Mouse (Mus musculus): Measurements from ENCODE around the gene H2-Ob.

The H2-Ob gene

DNA sequence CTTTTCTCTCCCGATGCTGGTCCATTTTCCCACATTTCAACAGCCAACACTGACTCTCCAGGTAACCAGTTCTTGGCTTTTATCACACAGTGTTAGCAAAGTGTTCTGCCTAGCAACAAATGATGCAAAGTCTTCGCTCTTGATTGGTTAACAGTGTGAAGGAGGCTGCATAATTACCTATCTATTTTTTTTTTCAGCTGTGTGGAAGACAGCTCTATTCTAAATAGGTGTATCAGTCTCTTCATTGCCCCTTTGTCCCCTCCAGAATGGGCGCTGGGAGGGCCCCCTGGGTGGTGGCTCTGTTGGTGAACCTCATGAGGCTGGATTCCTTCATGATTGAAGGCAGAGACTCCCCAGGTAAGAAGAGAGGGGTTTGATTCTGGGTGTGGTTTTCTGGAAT, at the start of gene H2-Ob:
TSS of gene H2-Ob (plus strand) at position 198 of the 400 bp plus-strand sequence.
- DNase-seq (ENCODE audit: low spot score): no peak

DNA sequence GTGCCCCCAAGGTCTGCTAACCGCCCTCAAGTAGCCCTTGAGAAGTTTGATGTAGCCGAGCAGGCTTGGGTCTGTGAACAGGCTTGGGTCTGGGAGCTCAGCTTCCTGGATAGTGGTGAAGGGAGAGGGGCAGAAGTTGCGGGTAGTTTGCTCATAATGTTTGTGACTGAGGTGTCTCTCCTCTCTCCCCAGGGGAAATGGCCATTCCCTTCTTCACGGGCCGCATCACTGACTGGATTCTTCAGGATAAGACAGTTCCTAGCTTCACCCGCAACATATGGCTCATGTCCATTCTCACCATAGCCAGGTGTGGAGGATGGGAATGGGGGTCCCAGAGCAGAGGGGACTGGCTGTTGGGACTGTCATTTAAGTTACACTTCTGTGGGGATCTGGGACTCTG, 49.7 kb upstream of the H2-Ob start:
- DNase-seq (ENCODE audit: low spot score): no peak

DNA sequence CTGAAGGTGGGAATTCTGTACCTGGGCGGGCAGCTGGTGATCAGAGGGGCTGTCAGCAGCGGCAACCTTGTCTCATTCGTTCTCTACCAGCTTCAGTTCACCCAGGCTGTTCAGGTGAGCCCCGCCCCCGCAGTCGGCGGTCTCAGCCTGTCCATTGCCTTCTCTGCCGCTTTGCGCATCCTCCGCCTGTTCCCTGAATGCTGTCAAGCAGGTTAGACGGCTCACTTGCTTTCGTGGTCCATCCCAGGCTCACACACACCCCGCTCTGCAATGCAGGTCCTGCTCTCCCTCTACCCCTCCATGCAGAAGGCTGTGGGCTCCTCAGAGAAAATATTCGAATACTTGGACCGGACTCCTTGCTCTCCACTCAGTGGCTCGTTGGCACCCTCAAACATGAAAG, 45.9 kb upstream of the H2-Ob start:
- DNase-seq (ENCODE audit: low spot score): no peak

DNA sequence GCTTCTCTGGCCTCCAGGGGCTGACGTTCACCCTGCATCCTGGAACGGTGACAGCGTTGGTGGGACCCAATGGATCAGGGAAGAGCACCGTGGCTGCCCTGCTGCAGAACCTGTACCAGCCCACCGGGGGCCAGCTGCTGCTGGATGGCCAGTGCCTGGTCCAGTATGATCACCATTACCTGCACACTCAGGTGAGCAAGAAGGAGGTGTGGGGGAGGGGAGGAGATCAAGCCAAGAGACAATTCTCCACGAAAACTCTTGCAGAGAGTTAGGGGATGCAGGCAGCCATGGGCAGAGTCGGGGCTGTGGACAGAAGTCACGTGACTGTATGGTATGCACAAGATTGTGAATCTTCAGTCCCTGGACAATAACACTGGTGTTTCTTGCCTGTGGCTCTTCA, 45.2 kb upstream of the H2-Ob start:
- DNase-seq (ENCODE audit: low spot score): no peak

DNA sequence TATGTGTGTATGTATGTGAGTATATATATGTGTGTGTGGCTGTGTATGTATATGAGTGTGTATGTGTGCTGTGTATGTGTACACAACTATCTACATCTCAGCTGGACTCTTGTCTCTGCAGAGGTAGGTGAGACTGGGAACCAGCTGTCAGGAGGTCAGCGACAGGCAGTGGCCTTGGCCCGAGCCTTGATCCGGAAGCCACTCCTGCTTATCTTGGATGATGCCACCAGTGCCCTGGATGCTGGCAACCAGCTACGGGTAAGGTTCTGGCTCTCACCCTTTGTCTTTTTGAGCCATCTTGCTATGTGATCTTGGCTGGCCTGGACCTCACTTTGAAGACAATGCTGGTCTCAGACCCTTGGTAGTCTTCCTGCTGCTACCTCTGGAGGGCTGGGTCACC, 44.0 kb upstream of the H2-Ob start:
- no peak for DNase-seq (ENCODE audit: low spot score)

DNA sequence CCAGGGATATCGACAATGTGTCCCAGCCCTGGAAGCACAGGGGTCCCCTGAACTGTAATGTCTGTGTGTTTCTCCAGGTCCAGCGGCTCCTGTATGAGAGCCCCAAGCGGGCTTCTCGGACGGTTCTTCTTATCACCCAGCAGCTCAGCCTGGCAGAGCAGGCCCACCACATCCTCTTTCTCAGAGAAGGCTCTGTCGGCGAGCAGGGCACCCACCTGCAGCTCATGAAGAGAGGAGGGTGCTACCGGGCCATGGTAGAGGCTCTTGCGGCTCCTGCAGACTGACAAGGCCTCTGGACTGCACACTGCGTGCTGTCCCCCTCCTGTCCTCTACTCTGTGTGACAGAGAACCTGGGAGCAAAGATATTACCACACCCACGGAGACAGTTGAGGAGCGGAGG, 42.2 kb upstream of the H2-Ob start:
- DNase-seq (ENCODE audit: low spot score): no peak

DNA sequence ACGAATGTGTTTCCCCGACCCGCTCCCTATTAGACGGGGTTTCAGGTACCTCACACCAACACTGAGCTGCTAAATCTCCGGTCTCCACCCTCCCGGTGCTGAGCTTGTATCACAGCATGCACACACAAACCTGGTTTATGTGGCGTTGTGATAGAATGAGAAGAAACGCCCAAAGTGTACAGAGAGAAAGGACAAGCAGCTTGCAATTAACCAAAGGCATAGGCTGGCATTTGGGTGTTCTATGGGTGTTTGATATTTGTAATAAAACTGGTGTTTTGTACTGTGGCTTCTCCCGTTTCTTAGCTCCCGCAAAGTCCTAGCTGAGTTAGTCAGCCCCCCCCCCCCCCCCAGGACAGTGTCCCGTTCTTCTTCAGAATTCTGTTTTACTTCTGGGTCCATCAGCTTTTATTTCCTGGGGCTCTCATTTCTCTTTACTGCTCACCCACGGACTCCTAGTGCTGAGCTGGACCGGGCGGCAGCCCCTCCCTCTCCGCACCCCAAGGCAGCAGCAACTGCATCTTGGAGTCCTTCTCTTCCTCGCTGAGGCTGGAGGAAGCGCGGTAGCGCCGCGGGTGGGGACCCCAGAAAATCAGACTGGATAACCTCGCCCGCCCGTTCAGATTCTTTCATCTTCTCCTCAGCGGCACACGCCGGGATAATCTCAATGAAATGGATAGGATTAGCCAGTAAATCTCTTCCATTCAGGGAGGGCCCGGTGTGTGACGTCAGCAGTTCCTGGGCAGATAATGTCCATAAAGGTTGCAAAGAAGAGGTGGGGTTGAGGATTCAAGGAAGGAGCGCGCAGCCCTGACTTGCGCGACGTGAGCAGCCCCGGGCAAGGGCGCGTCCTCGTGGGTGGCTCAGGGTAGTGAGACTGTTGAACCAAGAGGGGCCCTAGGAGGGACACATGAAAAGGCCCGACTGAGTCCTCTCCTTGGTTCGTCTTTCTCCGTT, 41.5 kb upstream of the H2-Ob start, which contains the start of gene Psmb8:
TSS of gene Psmb8 (plus strand) at position 781 of the 954 bp plus-strand sequence.
- peak; percentile 81 for DNase-seq (ENCODE audit: low spot score)

DNA sequence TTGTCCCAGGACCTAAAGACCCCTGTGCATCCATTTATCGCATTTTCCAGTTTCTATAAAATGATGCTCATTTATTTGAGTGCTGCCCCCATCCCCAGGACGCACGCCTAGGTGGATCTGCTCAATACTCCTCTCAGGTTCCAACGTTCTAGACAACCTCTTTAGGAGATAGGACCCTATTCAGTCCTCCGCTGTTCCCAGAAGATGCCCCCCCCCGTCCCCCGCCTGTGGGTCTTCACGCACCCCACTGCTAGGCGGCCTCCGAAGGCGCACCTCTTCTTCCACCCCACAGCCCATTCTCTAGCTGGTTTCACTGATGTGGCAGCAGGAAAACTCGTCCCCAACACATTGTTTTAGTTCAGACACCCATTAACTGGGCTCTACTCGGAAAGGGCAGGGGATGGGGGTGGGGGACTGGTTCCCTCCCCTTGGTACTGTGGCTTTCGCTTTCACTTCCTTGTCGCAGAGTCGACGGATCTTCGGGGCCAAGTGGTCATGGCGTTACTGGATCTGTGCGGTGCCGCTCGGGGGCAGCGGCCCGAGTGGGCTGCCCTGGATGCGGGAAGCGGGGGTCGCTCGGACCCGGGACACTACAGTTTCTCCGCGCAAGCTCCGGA, 40.7 kb upstream of the H2-Ob start:
- no peak for DNase-seq (ENCODE audit: low spot score)

DNA sequence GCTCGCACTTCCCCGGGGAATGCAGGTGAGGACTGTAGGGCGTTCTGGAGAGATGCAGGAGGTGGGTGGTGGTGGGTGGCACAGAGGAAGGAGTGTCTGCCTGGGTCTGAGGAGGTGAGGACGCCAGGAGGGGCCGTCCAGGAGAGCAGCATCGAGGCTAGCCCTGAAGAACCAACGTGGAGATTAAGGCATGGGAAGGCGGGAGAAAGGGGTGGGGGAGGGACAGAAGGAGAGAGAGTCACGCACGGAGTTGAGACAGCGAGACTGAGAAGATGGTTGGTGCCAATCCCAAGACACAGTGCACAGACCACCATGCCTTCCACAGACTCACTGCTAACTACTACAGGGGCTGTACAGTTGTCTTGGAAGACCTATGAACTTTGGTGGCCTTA, 40.2 kb upstream of the H2-Ob start:
- no peak for DNase-seq (ENCODE audit: low spot score)

DNA sequence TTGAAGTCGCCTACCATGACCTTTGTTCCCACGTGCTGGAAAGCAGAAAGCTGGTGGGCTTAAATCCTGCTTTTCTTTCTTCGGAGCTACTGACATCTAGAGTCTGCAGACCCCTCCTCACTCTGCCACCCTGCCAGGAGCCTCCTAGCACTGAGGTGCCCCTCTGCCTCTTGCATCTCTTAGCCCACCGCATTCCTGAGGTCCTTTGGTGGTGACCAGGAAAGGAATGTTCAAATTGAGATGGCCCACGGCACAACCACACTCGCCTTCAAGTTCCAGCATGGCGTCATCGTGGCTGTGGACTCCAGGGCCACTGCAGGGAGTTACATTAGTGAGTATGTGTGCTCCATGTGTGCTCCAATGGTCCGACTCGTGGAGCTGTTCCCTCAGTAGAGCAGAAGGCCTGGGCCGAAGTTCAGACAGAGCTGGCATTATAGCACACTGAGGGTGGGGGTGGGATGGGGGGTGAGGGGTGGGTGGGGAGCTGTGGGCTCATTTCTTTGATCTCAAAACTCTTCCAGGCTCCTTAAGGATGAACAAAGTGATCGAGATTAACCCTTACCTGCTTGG, 39.6 kb upstream of the H2-Ob start:
- DNase-seq (ENCODE audit: low spot score): no peak

DNA sequence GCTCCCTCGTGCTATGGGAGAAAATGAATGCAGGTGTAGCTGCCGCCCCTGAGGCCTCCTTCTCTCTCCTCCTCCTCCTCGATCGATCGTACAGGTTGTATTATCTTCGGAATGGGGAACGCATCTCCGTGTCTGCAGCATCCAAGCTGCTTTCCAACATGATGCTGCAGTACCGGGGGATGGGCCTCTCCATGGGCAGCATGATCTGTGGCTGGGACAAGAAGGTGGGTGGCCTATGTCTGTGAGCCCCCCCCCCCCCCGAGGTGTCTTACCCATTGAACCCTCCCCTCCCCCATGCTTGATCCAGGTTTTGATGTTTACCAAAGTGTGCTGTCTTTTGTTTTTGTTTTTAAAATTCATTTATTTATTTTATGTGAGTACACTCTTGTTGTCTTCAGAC, 38.7 kb upstream of the H2-Ob start:
- DNase-seq (ENCODE audit: low spot score): no peak

DNA sequence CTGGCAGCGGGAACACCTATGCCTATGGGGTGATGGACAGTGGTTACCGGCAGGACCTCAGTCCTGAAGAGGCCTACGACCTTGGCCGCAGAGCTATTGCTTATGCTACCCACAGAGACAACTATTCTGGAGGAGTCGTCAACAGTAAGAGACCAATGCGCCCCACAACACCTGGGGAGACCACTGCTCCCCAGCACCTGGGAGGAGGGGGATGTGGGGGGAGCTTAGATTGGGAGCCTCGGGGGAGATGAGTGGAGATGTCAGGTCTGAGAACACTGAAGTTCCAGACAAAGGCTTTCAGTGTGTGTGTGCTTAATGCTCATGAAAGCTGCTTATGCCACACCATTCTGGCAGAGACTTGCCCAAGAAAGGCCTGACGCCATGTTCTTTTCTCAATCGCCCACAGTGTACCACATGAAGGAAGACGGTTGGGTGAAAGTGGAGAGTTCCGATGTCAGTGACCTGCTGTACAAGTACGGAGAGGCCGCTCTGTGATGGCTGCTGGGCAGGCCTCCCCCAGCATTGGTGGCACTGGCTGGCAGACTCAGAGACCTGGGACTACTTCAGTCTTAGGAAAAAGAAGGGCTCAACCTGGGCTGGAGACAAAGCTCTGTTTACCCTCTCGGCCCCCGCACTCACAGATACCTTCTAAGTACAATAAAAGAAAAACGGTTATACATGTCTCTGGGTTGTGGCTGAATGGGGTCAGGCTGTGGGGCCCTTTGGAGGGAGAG, 37.8 kb upstream of the H2-Ob start:
- no peak for DNase-seq (ENCODE audit: low spot score)

DNA sequence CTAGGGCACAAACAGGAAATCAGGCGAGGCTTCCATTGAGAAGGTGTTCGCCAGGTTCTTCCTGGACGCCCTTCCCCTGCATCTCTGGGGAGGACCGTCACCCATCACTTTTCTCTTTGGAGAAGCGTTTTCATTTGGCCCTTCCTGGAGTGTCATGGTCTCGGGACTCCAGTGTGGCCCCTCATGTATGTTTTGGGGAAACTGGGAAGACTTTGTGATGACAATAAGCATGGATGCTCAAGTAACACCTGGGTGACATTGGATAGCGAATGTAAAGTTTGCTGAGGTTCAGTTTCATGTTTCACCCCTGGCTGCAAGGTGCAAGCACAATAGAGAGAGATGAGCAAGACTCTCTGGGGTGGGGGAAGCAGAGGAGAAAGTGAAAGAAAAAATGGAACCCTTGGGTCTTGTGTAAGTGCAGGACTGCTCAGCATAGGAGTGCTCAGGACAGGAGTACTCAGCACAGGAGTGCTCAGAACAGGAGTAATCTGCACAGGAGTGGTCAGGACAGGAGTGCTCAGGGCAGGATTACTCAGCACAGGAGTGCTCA, 37.1 kb upstream of the H2-Ob start:
- DNase-seq (ENCODE audit: low spot score): no peak

DNA sequence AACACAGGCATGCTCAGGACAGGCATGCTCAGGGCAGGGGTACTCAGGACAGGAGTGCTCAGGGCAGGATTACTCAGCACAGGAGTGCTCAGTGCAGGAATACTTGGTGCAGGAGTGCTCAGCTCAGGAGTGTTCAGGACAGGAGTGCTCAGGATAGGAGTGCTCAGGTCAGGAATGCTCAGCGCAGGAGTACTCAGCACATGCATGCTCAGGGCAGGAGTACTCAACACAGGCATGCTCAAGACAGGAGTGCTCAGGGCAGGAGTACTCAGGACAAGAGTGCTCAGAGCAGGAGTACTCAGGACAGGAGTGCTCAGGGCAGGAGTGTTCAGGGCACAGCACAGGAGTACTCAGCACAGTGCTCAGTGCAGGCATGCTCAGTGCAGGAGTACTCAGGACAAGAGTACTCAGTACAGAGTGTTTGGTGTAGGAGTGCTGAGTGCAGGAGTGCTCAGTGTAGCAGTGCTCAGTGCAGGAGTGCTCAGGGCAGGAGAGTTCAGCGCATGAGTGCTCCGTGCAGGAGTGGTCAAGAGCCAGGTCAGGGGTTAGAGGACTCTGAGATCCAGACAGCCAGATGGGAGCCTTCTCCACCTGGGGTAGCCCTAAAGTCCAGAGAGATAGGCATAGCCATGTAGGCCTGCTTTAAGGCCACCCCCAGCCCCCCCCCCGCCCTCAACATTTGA, 35.8 kb upstream of the H2-Ob start:
- DNase-seq (ENCODE audit: low spot score): no peak

DNA sequence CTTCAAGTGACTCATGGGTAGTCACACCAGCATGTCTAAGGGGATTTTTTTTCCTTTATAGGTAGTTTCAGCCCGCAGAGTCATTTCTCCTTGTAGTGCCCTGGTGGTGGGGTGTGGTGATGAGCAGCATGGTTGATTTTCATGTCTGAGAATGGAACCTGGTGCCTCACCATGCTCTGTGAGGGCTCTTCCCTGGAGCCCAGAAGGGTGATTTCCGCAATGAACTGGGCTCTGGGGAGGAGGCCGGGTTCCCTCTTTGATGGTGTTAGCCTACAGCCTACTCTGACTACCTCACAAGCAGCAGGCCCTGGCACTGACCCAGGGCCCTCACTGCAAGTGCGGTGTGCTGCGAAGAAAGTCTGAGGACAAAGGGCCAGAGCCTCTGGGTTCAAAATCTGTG, 35.3 kb upstream of the H2-Ob start, which contains the start of gene Tap2:
TSS of gene Tap2 (plus strand) at position 84 of the 400 bp plus-strand sequence.
- DNase-seq (ENCODE audit: low spot score): no peak

DNA sequence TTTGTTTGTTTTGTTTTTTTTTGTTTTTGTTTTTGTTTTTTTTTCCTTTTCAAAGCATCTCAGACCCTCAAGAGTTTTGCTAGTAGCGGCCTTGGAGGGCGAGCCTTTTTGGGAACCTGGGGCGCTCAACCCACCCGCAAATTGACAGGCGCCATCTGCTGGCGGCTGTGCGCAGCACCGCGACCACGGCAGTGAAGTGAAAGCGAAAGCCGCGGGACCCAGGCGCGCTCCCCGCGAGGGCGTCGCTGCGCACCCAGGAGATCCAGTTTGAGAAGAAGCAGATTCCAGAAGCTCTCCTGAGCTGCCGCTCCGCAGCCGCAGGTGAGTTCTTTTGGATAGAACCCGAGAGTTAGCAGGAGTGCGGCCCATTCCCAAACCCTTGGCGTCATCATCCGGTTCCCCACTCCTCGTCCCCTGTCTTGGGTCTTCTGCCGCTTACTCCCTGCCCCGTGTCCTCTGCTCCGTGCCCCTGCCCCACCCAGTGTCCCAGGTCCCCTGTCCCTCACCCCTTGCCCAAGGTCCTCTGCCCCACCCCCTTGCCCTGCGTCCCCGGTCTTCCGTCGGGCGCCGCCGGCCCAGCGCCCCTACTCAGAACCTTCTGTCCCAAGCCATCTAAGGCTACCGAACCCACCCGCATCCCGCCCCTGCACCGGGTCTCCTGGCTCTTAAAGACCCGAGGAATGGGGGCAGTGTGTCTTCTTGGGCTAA, 34.2 kb upstream of the H2-Ob start:
- DNase-seq (ENCODE audit: low spot score): peak; percentile 76

DNA sequence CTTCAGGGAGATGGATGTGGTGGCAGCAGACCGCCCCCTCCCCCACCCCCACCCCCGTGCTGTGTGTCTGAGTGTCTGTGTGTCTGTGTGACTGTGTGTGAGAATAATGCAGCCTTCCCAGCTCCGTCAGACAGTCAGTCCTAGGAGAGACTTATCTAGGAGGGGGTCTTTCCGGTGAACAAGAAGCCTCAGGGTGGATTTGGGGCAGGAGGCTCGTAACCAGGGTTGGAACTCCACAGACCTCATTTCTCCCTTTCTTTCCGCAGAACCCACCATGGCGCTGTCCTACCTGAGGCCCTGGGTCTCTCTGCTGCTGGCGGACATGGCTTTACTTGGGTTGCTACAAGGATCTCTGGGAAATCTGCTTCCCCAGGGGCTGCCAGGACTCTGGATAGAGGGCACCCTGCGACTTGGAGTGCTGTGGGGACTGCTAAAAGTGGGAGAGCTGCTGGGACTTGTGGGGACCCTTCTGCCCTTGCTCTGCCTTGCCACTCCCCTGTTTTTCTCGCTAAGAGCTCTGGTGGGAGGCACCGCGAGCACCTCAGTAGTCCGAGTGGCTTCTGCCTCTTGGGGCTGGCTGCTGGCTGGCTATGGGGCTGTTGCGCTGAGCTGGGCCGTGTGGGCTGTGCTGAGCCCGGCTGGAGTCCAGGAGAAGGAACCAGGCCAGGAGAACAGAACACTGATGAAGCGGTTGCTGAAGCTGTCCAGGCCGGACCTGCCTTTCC, 33.5 kb upstream of the H2-Ob start:
- no peak for DNase-seq (ENCODE audit: low spot score)

DNA sequence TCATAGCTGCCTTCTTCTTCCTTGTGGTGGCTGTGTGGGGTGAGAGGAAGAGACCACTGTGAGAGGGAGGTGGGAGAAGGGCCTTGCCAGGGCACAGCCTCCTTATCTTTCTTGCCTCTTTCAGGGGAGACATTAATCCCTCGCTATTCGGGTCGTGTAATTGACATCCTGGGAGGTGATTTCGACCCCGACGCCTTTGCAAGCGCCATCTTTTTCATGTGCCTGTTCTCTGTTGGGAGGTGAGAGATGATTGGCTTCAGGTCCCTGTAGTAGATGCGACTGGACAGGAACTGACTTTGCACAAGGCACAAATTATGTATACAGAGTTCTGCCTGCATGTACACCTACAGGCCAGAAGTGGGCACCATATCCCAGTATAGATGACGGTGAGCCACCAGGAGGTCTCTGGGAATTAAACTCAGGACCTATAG, 32.9 kb upstream of the H2-Ob start:
- no peak for DNase-seq (ENCODE audit: low spot score)

DNA sequence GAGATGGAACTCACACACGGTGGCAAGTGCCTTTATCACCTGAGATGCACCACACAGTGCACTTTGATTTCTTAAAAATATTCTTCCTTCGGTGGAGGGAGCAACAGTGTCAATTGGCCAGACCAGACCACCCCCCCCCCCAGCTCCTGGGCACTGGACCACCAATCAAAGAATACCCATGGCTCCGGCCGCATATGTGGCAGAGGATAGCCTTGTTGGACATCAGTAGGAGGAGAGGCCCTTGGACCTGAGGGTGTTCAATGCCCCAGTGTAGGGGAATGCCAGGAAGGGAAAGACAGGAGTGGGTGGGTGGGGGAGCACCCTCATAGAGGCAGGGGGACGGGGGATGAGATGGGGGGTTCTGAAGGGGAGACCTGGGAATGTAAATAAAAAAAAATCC, 32.0 kb upstream of the H2-Ob start:
- no peak for DNase-seq (ENCODE audit: low spot score)

DNA sequence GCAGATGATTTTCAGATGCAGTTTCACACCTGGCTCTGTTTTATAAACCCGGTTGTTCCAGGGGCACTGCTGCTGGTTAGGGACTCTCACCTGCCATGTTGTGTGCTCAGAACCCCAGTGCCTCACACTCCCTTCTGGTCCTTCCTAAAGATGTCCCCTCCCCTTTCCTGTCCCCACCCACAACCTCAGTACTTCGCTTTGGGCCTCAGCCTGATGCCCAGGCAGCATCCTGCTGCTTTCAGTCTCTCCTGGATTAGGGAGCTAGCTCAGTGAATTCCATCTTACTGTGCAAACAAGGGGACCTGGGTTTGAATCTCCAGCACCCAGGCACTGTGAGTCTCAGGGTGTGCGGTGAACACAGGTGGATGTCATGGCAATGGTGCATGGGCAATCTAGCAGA, 31.2 kb upstream of the H2-Ob start:
- no peak for DNase-seq (ENCODE audit: low spot score)
